Mouse (Mus musculus) lung, adult 2 months (tissue): ENCODE measurements around the gene Arnt2. TPM values are rescaled to one million over a fixed set of nuclear protein-coding genes. Genes with fewer than 3 reads are reported as not detected.

Experiments
- DNase-seq: peaks from one replicate; pipeline ENCODE4 v3.0.0; 2022
- H3K4me1 ChIP-seq: fragments of 200-500 bp; 2 replicates; pipeline ENCODE4 v1.6.1; 2011; ENCODE audit warnings: low read length; ENCODE audit not compliant: control insufficient read depth, insufficient read depth
- H3K4me3 ChIP-seq: fragments of 200-500 bp; replicated peaks from 2 replicates; pipeline ENCODE3; 2011; ENCODE audit warnings: low read depth, mild to moderate bottlenecking, control low read depth, low read length; ENCODE audit errors: extremely low read depth
- CTCF ChIP-seq: fragments of 200-500 bp; IDR thresholded peaks from 2 replicates; pipeline ENCODE4 v1.5.1; 2011; ENCODE audit warnings: mild to moderate bottlenecking, low read length, control low read depth; ENCODE audit not compliant: insufficient read depth
- POLR2A ChIP-seq: fragments of 200-500 bp; IDR thresholded peaks from 2 replicates; pipeline ENCODE4 v1.6.1; 2011; ENCODE audit warnings: low read depth, mild to moderate bottlenecking, control low read depth, low read length, borderline replicate concordance; ENCODE audit errors: extremely low read depth
- WGBS: fragments of 180-500 bp; shearing (Covaris S2); methylation state at CpG from one replicate; pipeline ENCODE4 v1.1.7; 2018; 5-methylcytosine and 5-hydroxymethylcytosine counted together
- polyA plus RNA-seq: library from polyadenylated mRNA; depleted of rRNA; stranded (reverse); fragments of >200 nt; gene quantifications from 2 replicates; pipeline ENCODE4 v1.2.3, GENCODE M21; 2012

The Arnt2 gene
- polyA plus RNA-seq, 1 experiment, result 0.43 TPM

DNA sequence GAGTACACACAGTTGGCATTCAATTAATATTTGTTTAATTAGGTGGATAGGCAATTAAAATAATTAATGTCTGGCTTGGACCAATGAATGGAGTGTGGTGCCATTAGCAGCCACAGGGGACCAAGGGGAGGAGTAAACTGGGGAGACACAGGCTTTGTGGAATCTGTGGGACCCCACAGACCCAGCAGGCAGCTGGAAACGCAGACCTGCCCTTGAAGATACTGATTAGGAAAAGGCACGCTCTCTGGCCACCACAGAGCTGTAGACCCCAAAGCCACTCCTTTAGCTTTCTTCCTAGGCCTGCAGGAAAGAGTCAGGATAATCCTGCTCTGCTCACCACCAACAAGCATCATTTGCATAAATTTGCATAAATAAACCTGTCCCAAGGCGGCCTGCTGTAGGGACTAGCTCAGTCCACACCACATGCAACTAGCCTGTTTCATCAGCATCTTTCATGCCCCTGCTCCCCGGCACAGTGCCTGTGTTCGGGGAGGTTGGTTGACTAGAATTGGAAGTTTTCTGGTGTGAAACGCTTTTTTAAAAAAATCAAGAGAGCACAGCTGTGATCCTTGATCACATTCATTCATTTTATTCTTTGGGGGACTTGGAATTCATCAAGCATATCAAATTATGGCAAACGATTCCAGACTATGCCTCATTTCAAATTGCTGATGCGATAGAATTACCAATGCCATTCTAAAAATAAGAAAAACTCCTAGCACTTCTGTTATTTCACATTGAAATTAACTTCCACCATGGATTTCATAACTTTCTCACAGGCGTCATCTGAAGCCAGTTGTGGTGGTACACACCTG is 8.1 kb downstream of the Arnt2 start:
- DNase-seq, result no peak
- no peak for TF ChIP-seq CTCF
- no peak for TF ChIP-seq POLR2A
- WGBS, result 72% methylated on average over 9 of the region's 9 CpGs
- Histone ChIP-seq H3K4me1 (no peaks in the 10 kb centered on the region), H3K4me3 (no peak overlapping the region)

DNA sequence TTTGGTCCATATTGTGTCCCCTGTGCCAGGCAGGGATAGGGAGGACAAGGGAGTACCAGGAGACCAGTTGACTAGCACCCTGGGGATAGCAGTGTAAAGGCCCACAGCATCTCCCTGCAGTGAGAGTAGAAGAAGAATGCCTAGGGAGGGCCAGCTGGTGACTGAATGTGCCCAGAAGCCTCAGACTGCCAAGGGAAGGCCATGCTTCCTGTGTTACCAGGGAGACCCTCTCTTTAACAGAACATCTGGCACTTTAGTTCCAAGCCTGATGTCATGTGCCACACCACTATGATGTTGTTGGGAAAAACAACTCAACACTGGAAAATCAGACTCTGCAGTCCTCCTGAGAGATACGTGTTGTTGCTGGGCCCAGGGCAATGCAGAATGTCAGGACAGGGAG is 12.7 kb downstream of the Arnt2 start:
- H3K4me1 ChIP-seq, result no peaks in the 10 kb centered on the region
- DNase-seq, result no peak
- no peak overlapping the region for H3K4me3 ChIP-seq
- TF ChIP-seq POLR2A (no peak), CTCF (no peak)
- WGBS, result 73% methylated on average over 1 of the region's 1 CpGs

DNA sequence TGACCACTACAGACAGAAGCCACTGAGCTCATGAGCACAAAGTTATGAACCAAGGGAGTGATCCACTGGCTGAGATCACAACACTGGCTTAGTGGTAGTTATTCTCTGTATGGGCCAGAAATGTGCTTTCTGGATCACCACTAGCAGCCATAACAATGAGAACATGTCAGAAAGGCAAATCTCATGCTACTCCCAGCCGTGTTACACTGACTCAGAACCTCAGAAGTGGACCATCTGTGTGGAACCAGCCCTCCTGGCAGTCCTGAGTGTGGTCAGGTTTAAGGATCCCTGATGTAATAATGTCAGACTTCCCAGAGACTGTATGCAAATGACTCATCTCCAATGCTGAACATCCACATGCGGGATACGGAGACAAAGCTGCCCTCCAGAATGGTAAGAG is 13.4 kb downstream of the Arnt2 start:
- no peak for DNase-seq
- H3K4me3 ChIP-seq, result no peak overlapping the region
- TF ChIP-seq POLR2A (no peak), CTCF (no peak)
- H3K4me1 ChIP-seq, result no peaks in the 10 kb centered on the region
- 86% methylated on average over 3 of the region's 3 CpGs for WGBS

DNA sequence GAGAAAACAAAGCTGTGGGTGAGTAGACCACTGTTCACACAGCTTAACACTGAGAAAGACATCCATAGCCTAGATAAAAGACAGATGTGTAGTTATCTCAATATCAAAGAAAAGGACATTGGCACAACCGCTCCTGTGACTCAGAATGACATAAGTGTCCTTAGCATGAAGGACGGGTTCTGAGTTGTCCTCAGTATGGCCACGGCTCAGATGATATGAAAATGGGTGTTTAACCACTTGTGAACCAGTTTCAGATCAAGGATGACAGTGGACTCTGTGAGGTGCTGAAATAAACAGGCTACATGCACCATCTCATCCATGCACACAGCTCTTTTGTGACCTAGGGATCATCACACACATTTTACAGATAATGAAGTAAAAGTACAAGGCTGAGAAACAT is 22.1 kb downstream of the Arnt2 start:
- TF ChIP-seq POLR2A, result no peak
- TF ChIP-seq CTCF, result no peak
- 43% methylated on average over 3 of the region's 3 CpGs for WGBS
- Histone ChIP-seq H3K4me1 (no peaks in the 10 kb centered on the region), H3K4me3 (no peak overlapping the region)
- no peak for DNase-seq

DNA sequence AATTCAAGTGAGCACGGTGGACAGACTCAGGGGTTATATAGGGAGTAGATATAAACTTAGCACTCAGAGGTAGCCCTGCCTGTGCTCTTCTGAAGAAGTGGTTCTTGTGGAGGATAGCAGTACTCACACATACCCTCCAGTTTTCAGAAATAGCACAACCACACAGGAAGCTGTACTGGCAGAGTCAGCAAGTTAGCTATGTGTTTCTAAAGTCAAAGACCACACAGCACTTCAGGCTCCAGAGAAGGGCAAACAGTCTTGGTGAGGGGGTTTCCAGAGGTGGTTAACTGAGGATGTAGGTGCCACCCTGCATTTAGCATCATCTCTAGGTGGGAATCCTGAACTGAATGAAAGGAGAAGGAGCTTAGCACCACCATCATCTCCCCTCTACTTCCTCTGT is 23.5 kb downstream of the Arnt2 start:
- H3K4me1 ChIP-seq, result no peaks in the 10 kb centered on the region
- WGBS, result 13% methylated on average over 1 of the region's 1 CpGs
- TF ChIP-seq CTCF (no peak), POLR2A (no peak)
- no peak overlapping the region for H3K4me3 ChIP-seq
- DNase-seq, result no peak

DNA sequence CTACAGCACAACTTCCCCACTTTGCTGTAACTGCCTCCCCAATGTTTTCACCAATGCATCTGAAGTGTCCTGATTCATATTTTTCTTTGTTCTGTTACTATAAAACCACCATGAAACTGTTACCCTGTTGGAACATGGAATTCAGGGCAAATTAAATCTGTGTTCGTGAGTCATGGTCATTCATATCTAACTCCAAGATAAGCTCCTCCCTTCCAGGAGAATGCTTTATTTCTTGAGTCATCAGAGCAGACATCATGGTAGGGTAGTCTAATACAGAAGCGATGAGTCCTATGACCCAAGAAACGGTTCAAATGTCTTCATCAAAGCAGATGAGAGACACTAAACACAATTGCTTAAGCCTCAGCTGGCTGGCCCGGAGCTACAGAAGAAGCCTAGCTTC is 25.2 kb downstream of the Arnt2 start:
- Histone ChIP-seq H3K4me1 (no peaks in the 10 kb centered on the region), H3K4me3 (no peak overlapping the region)
- WGBS, result 84% methylated on average over 4 of the region's 4 CpGs
- TF ChIP-seq CTCF (no peak), POLR2A (no peak)
- DNase-seq, result no peak

DNA sequence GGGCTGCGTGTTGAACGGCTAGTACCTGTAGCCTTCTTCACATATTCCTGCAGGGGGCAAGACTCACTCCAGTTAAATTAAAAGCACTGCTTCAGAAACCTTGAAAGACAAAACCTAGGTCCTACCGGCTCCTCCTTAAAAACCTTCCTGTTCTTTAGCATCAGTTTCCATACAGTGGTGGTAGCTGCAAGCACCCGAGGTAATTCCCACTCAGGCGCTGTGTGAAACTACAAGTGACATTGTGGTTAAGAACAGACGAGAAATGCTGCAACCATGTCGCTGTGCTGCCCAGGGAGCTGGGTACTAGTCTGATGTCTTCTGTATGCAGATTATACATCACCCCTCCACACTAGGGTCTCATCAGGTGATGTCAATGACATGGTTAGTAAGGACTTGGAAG is 25.9 kb downstream of the Arnt2 start:
- TF ChIP-seq POLR2A (no peak), CTCF (no peak)
- no peak overlapping the region for H3K4me3 ChIP-seq
- 88% methylated on average over 7 of the region's 7 CpGs for WGBS
- no peaks in the 10 kb centered on the region for H3K4me1 ChIP-seq
- no peak for DNase-seq

DNA sequence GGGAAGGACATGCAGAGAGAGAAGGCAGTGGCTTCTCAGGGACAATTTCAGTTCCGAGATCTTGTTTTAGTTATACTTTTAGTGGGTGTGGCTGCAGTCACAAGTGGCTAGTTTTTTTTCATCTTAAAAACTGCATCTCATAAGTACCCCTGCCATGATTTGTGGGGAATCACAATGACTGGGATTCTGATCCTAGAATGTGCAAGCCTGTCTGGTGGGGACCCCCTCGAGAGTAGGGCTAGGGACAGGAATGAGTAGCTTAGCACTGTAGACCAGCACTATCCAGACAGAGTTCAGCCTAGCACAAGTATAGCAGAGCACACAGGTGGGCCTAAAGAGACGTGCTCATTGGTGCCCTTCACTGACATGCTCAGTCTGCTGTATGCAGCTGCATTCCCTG is 27.6 kb downstream of the Arnt2 start:
- Histone ChIP-seq H3K4me3 (no peak overlapping the region), H3K4me1 (no peaks in the 10 kb centered on the region)
- no peak for TF ChIP-seq POLR2A
- no peak for DNase-seq
- whole genome bisulfite sequencing, result 78% methylated on average over 3 of the region's 3 CpGs

DNA sequence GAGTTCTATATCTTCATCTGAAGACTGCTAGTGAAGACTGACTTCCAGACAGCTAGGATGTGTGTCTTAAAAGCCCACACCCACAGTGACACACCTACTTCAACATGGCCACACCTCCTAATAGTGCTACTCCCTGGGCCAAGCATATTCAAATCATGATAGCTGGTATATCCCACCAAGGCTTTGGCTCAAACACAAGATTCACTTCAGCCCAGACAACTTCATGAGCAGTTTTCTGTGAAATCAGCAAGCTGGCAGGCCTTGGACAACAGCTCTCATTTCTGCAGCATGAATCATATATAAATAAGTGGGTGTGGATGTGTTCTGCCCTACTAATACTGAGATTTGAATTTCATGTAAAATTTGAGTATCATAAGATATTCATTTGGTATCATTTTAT is 29.2 kb downstream of the Arnt2 start:
- H3K4me3 ChIP-seq, result no peak overlapping the region
- no peaks in the 10 kb centered on the region for H3K4me1 ChIP-seq
- DNase-seq, result no peak
- no peak for TF ChIP-seq CTCF
- no peak for TF ChIP-seq POLR2A

DNA sequence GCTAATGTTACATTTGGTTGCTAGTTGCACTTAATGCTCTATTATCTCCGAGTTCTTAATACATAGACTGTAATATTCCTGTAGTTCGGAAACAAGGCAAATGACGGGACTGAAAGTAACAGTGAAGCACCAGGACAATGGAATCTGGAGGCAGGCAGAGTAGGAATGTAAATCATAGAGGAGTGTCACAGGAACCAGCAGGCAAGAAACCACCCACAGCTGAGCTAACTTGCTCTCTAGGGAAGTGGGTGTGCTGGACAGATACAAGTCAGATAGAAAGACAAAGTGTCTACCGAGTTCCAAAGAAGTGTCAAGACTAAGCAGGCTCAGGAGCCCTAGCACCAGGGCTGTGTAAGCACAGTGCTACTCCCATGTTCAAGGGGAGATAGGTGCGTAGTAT is 32.6 kb downstream of the Arnt2 start:
- WGBS, result 47% methylated on average over 5 of the region's 5 CpGs
- no peak for DNase-seq
- Histone ChIP-seq H3K4me1 (no peaks in the 10 kb centered on the region), H3K4me3 (no peak overlapping the region)
- TF ChIP-seq CTCF (no peak), POLR2A (no peak)
